Mouse (Mus musculus) liver, embryonic 14.5 days (tissue): ENCODE measurements around the gene Gm26566. TPM values are rescaled to one million over a fixed set of nuclear protein-coding genes. Genes with fewer than 3 reads are reported as not detected.
"Not testable (repeated sequence)": the region's sequence is repeated elsewhere in the genome, so short reads cannot be mapped to it uniquely, and the experiment has no call there.

Source experiments
- ATAC-seq: fragments of 200-750 bp; cut with Nextera tagmentation; 2 replicates; pipeline ENCODE4 v1.8.0; 2017; ENCODE audit warnings: moderate number of reproducible peaks, mild to moderate bottlenecking, moderate library complexity; ENCODE audit not compliant: insufficient read depth
- DNase-seq, 3 experiments: peaks; one replicate each; pipeline ENCODE4 v3.0.0-alpha.2; 2012 to 2013; ENCODE audit warnings: low read depth in 3 of 3, low spot score in 3 of 3
- H3K27ac ChIP-seq: fragments of 300-500 bp; sonication (generic); 2 replicates; pipeline ENCODE4 v1.5.1; 2014; ENCODE audit warnings: moderate library complexity, mild to moderate bottlenecking, control low read depth, inconsistent platforms
- H3K27me3 ChIP-seq: fragments of 300-500 bp; sonication (generic); 2 replicates; pipeline ENCODE4 v1.6.1; 2014; ENCODE audit warnings: mild to moderate bottlenecking, low read length, moderate library complexity; ENCODE audit not compliant: control insufficient read depth, insufficient read depth
- H3K36me3 ChIP-seq: fragments of 300-500 bp; sonication (generic); replicated peaks from 2 replicates; pipeline ENCODE4 v1.6.1; 2014; ENCODE audit warnings: low read depth; ENCODE audit not compliant: control insufficient read depth, insufficient read depth
- H3K4me1 ChIP-seq, 2 experiments: fragments of 200-500 bp in 1 of 2; fragments of 300-500 bp in 1 of 2; sonication (generic) in 1 of 2; replicated peaks; 2 replicates each; pipeline ENCODE4 v1.6.1; 2012 to 2014; ENCODE audit warnings: antibody characterized with exemption in 1 of 2, inconsistent platforms in 1 of 2, low read length in 1 of 2; ENCODE audit not compliant: control insufficient read depth in 2 of 2, insufficient read depth in 2 of 2
- H3K4me2 ChIP-seq: fragments of 300-500 bp; sonication (generic); 2 replicates; pipeline ENCODE4 v1.6.1; 2014; ENCODE audit warnings: low read depth, mild to moderate bottlenecking, control low read depth, moderate library complexity
- H3K4me3 ChIP-seq, 2 experiments: fragments of 200-500 bp in 1 of 2; fragments of 300-500 bp in 1 of 2; sonication (generic) in 1 of 2; 2 replicates each; pipeline ENCODE4 v1.5.1; 2012 to 2014; ENCODE audit warnings: low read depth in 2 of 2, low read length in 2 of 2, mild to moderate bottlenecking in 2 of 2, control low read depth in 1 of 2, inconsistent platforms in 1 of 2, moderate library complexity in 1 of 2; ENCODE audit not compliant: insufficient read depth in 1 of 2
- H3K9ac ChIP-seq: fragments of 300-500 bp; sonication (generic); replicated peaks from 2 replicates; pipeline ENCODE4 v1.6.1; 2014; ENCODE audit warnings: mild to moderate bottlenecking, control low read depth, moderate library complexity
- H3K9me3 ChIP-seq: fragments of 300-500 bp; sonication (generic); 2 replicates; pipeline ENCODE4 v1.6.1; 2016; ENCODE audit warnings: low read length, mixed read lengths; ENCODE audit not compliant: control insufficient read depth
- CTCF ChIP-seq: IDR thresholded peaks from 2 replicates; pipeline ENCODE4 v1.5.1; 2016; ENCODE audit warnings: antibody characterized with exemption, low read depth, control low read depth
- EP300 ChIP-seq: IDR thresholded peaks from 2 replicates; pipeline ENCODE4 v1.6.1; 2016; ENCODE audit warnings: antibody characterized with exemption, low read depth
- WGBS: fragments of 180-500 bp; shearing (Covaris S2); extraction: QIAGEN DNeasy Blood & Tissue Kit; methylation state at CpG from one replicate; pipeline ENCODE4 v1.1.7; 2014; ENCODE audit not compliant: insufficient replicate concordance; 5-methylcytosine and 5-hydroxymethylcytosine counted together
- polyA plus RNA-seq, 2 experiments: library from polyadenylated mRNA; depleted of rRNA in 1 of 2; stranded (reverse) in 1 of 2; unstranded in 1 of 2; fragments of >200 nt; fragmentation: Nextera tagmentation in 1 of 2; extraction: Ambion mirVana in 1 of 2; gene quantifications; 2 replicates each; pipeline versions ENCODE4 v1.2.1 to v1.2.3; 2012 to 2014

Gene Gm26566
- polyA plus RNA-seq, 2 experiments, result 0.08 to 0.24 TPM

DNA sequence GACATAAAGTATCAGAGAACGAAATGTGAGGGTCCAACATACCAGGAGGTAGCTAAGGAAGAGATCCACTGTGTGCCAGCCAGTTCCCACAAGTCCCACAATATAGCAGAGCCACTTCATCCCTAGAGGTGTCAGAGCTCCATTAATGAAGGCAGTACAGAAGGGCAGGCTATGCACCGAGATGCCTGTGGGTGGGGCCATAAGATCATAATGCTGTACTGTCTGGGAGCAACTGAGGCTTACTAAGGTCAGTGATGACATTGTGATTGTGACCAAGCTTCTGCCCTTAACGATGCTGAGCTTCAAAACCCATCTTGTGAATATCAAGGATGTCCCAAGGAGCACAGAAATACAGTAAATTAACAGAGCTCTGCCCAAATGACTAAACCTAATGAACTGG is 22.6 kb downstream of the Gm26566 start:
- no peak for TF ChIP-seq CTCF
- no peak for TF ChIP-seq EP300
- Histone ChIP-seq H3K36me3 (no peaks in the 10 kb centered on the region), H3K9ac (no peak overlapping the region), H3K27me3 (no peaks in the 10 kb centered on the region), H3K4me1 (no peaks in the 10 kb centered on the region), H3K4me2 (no peak overlapping the region), H3K9me3 (no peaks in the 10 kb centered on the region), H3K27ac (no peak overlapping the region), H3K4me3 (no peak overlapping the region)
- ATAC-seq, result no peak
- no peak for DNase-seq
- WGBS, result 53% methylated on average over 3 of the region's 3 CpGs

GRCm38 (mm10) chr4:88749926-88750325 is 28.3 kb downstream of the Gm26566 start:
- no peak for TF ChIP-seq EP300
- no peak for TF ChIP-seq CTCF
- DNase-seq (no peak), ATAC-seq (no peak)
- no peaks in the 10 kb centered on the region for H3K27me3 ChIP-seq
- H3K36me3 ChIP-seq, result no peaks in the 10 kb centered on the region
- WGBS, result 52% methylated on average over 6 of the region's 6 CpGs
- H3K9ac ChIP-seq, result no peak overlapping the region
- H3K4me3 ChIP-seq, result no peak overlapping the region
- H3K4me2 ChIP-seq, result no peak overlapping the region
- no peaks in the 10 kb centered on the region for H3K4me1 ChIP-seq
- H3K9me3 ChIP-seq, result no peaks in the 10 kb centered on the region
- no peak overlapping the region for H3K27ac ChIP-seq

DNA sequence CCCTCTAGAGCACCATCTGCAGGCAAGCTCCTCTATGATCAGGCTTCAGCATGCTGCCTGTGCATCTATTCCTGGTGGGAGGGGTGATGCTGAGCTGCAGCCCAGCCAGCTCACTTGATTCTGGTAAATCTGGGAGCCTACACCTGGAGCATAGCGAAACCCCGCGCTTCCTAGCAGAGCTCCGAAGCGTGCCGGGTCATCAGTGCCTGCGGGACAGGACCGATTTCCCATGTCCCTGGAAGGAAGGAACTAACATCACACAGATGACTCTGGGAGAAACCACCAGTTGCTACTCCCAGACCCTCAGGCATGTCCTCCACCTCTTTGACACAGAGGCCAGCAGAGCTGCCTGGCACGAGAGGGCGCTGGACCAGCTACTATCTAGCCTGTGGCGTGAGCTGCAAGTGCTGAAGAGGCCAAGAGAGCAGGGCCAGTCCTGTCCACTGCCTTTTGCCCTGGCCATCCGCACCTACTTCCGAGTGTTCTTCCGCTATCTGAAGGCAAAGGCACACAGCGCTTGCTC is 33.3 kb downstream of the Gm26566 start, which contains the start of gene Gm13271:
TSS of gene Gm13271 (plus strand) at position 51 of the 523 bp plus-strand sequence.
- 70% methylated on average over 15 of the region's 15 CpGs for WGBS
- not testable (repeated sequence) for H3K9me3 ChIP-seq, H3K4me1 ChIP-seq, H3K9ac ChIP-seq, H3K27me3 ChIP-seq, ATAC-seq, H3K27ac ChIP-seq, DNase-seq, H3K36me3 ChIP-seq, H3K4me2 ChIP-seq, H3K4me3 ChIP-seq
- peak; percentile 19; the same call in 1 of the 2 replicates for TF ChIP-seq CTCF

DNA sequence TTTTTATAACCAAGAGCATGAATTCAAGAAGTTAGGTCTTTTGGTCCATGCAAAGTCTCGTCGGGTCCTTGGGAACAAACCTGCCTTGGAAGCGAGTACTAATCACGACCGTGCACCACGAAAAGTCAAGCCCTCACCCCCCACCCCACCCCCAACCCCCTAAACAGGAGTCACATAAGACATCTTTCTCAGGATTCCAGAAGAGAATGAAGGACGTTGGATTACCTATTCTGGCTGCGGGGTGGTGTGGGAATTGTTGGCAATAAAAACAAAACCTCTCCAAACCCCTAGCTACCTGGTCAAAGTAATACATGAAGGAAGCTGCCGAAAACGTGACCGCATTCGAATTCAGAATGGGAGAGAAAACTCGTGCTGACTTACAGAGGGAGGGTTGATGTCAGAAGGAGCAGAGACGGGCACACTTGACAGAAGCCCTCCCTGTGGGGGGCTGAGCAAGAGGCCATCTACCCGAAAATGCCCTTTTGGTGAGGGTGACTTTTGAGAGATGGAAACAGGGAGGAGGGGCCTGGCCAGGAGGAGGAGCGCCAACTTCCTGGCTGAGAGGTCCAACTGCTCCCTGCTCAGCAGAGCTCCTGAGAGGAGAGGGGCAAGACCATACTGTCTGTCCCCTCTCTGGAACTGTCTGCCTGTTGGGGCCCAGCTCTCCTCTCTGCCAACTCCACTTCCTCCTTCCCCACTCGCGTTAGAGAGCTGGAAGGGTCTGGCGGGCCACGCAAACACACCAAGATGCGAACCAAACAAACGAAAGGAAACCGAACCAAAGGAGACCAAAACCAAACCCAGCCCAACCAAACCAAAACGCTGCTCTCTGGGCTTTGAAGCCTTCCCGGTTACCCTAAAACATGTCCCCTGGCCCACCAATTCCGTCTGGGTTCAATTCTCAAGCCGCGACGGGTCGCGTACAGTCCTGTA is 35.2 kb downstream of the Gm26566 start:
- not testable (repeated sequence) for H3K9me3 ChIP-seq, ATAC-seq, H3K4me1 ChIP-seq, DNase-seq, H3K36me3 ChIP-seq, H3K27me3 ChIP-seq
- peak overlapping the region; percentile 78 for H3K4me2 ChIP-seq
- H3K4me3 ChIP-seq, result peak overlapping the region; percentile 60 to 63
- WGBS, result 10% methylated on average over 28 of the region's 31 CpGs
- H3K27ac ChIP-seq, result peak overlapping the region; percentile 77
- peak overlapping the region; percentile 78 for H3K9ac ChIP-seq

DNA sequence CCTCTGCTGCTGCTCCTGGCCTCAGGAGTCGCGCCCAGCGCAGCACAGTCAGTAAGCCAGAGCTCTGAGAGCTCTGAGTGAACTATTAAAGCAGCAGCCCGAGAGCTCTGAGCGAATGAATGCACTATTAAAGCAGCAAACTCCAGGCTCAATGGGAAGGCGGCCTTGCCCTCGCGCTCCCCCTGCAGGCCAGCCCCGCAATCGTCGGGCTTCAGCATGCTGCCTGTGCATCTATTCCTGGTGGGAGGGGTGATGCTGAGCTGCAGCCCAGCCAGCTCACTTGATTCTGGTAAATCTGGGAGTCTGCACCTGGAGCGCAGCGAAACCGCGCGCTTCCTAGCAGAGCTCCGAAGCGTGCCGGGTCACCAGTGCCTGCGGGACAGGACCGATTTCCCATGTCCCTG is 36.0 kb downstream of the Gm26566 start:
- peak; percentile 100 for ATAC-seq
- peak overlapping the region; percentile 78; the same call in 1 of the 2 replicates for H3K9ac ChIP-seq
- peak; percentile 84 for TF ChIP-seq CTCF
- H3K4me2 ChIP-seq, result peak overlapping the region; percentile 78
- H3K4me1 ChIP-seq, H3K27me3 ChIP-seq, H3K9me3 ChIP-seq, H3K36me3 ChIP-seq: not testable (repeated sequence)
- H3K4me3 ChIP-seq, result peak overlapping the region; percentile 60 to 63
- DNase-seq, result peak in 1 of 3 experiments; percentile 75
- peak overlapping the region; percentile 77 for H3K27ac ChIP-seq
- WGBS, result 0% methylated on average over 13 of the region's 21 CpGs

DNA sequence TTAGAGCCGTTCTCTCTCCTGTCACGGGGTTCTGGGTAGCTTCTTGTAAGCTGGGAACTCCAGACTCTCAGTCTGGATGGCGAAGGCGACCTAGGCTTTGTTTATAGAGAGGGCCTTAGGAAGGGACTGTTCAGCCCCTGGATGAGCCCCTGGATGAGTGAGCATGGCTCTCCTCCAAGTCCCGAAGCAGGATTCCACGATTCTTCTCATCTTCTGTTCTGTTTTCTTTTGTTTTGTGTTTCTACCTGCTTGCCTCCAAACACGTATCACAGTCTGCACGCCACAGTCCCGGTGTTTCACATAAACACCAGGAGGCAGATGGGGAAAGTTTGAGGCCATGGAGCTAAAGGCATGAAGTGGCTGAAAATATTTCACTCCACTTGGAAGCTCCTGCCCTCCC is 37.1 kb downstream of the Gm26566 start:
- H3K4me2 ChIP-seq, DNase-seq, H3K9ac ChIP-seq, H3K4me1 ChIP-seq, H3K4me3 ChIP-seq, ATAC-seq, H3K36me3 ChIP-seq, H3K27me3 ChIP-seq, H3K9me3 ChIP-seq, H3K27ac ChIP-seq: not testable (repeated sequence)
- 75% methylated on average over 9 of the region's 9 CpGs for WGBS

GRCm38 (mm10) chr4:88759610-88760268 is 38.1 kb downstream of the Gm26566 start, which contains the start of gene Gm13283:
Gene Gm13283, plus strand, starts transcription at chr4:88760119.
- ATAC-seq, DNase-seq, H3K4me1 ChIP-seq, H3K9me3 ChIP-seq, H3K27ac ChIP-seq, H3K27me3 ChIP-seq, H3K36me3 ChIP-seq, H3K9ac ChIP-seq: not testable (repeated sequence)
- 10% methylated on average over 7 of the region's 14 CpGs for WGBS
- Histone ChIP-seq H3K4me2 (peak within 1 kb of the TSS; percentile 42), H3K4me3 (peak within 1 kb of the TSS; percentile 6 to 43; a peak in 3 of 4 replicates)
